Mouse (Mus musculus): ENCODE measurements around the gene Dtx3l. TPM values are rescaled to one million over a fixed set of nuclear protein-coding genes. Genes with fewer than 3 reads are reported as not detected.
A peak's percentile ranks its signal among the peaks of the same experiment; 100 is the strongest.

The Dtx3l gene
- polyA plus RNA-seq, 1 experiment from 2014 or later: 5.5 TPM

- ATAC-seq (replicated peaks; ENCODE audit: insufficient number of reproducible peaks, insufficient read depth, low FRiP score, low read depth): no peak
- 76% methylated on average over 7 of the region's 7 CpGs for WGBS
Measured at GRCm38 (mm10) chr16:35923546-35924198, 15.3 kb downstream of the Dtx3l start.

GRCm38 (mm10) chr16:35922301-35922895 is 16.6 kb downstream of the Dtx3l start:
- 58% methylated on average over 3 of the region's 3 CpGs for WGBS
- H3K36me3 ChIP-seq: no peaks in the 10 kb centered on the region

More at GRCm38 (mm10) chr16:35923546-35924198, 15.3 kb downstream of the Dtx3l start:
- Histone ChIP-seq H3K36me3 (no peaks in the 10 kb centered on the region), H3K9ac (no peak overlapping the region), H3K9me3 (replicated peaks) (no peaks in the 10 kb centered on the region), H3K4me2 (no peak overlapping the region), H3K27me3 (no peaks in the 10 kb centered on the region), H3K4me1 (replicated peaks) (no peaks in the 10 kb centered on the region), H3K27ac (no peak overlapping the region), H3K4me3 (no peak overlapping the region)

DNA sequence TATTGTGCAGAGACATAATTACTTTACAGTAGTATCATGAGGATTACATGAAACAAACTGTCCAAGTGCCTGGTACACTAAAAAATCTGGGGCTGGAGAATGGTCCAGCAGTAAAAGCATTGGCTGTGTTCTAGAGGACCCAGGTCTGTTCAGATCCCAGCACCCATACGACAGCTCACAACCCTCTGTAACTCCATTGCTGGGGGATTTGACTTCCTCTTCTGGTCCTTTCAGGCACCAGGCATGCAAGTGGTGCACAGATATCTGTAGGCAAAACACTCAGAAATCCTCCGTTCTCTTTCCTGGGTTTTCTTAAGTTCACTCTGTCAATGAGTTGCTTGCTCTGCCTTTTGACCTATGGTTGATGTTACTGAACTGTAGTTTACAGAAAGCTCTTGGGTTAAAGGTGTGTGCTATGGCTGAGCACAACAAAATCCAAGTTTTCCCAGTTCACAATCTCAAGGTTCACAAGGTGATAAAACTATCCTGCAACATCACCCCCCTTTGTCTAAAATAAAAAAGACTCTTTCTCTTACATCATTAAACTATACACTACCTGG is 17.2 kb downstream of the Dtx3l start:
- no peak overlapping the region for H3K9ac ChIP-seq
- no peaks in the 10 kb centered on the region for H3K9me3 ChIP-seq (replicated peaks)
- no peaks in the 10 kb centered on the region for H3K27me3 ChIP-seq
- H3K4me2 ChIP-seq: no peak overlapping the region
- no peaks in the 10 kb centered on the region for H3K36me3 ChIP-seq
- ATAC-seq (replicated peaks; ENCODE audit: insufficient number of reproducible peaks, insufficient read depth, low FRiP score, low read depth): no peak
- no peak overlapping the region for H3K27ac ChIP-seq
- no peak overlapping the region for H3K4me3 ChIP-seq
- H3K4me1 ChIP-seq (replicated peaks): no peaks in the 10 kb centered on the region
- 69% methylated on average over 2 of the region's 2 CpGs for WGBS

More at GRCm38 (mm10) chr16:35922301-35922895, 16.6 kb downstream of the Dtx3l start:
- Histone ChIP-seq H3K4me3 (no peak overlapping the region), H3K27ac (no peak overlapping the region), H3K9ac (no peak overlapping the region), H3K4me2 (no peak overlapping the region), H3K27me3 (no peaks in the 10 kb centered on the region), H3K9me3 (replicated peaks) (no peaks in the 10 kb centered on the region), H3K4me1 (replicated peaks) (no peaks in the 10 kb centered on the region)
- ATAC-seq (replicated peaks; ENCODE audit: insufficient number of reproducible peaks, insufficient read depth, low FRiP score, low read depth): no peak

DNA sequence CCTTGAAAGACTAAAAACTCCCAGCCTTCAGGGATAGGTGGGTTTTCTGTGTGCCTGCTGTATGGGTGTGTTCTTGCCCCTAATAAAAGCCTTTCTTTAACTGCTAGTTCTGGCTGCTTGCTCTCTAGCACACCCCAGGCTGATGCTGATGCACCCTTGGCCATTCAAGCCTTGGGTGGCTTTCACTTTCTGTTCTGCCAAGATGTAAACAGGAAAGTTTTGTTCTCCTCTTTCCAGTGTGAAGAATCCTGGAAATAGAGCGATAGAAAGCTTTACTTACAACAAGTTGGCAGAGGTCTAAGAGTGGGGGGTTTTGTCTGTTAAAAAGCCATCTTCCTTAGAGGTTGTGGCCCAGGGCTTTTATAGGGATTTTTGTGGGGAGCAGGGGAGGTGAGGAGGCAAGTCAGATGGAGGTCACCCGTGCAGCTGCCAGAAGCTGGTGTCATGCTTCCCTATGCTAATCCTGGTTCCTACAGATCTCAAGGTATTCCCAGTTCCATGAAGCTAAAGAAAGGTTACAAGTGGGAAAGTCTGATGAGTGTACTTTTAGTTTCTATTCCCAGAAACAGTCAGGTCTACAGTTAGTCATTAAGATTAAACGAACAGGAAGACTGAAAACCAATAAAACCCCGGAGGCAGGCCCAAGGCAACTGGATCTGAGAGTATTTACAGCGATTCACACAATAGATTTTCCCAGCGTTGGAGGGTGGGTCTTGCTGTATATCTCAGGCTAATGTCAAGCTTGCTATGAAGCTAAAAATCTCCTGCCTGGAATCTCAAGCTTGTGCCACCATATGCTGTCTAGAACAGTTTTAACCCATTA is 20.0 kb downstream of the Dtx3l start:
- Histone ChIP-seq H3K4me1 (replicated peaks) (peaks cover 9% of the 10 kb centered on the region; the same call in 1 of the 2 replicates), H3K9ac (no peak overlapping the region), H3K9me3 (replicated peaks) (no peaks in the 10 kb centered on the region), H3K4me3 (no peak overlapping the region), H3K27ac (no peak overlapping the region), H3K27me3 (no peaks in the 10 kb centered on the region), H3K4me2 (no peak overlapping the region), H3K36me3 (no peaks in the 10 kb centered on the region)
- WGBS: 76% methylated on average over 6 of the region's 6 CpGs
- no peak for ATAC-seq (replicated peaks; ENCODE audit: insufficient number of reproducible peaks, insufficient read depth, low FRiP score, low read depth)

DNA sequence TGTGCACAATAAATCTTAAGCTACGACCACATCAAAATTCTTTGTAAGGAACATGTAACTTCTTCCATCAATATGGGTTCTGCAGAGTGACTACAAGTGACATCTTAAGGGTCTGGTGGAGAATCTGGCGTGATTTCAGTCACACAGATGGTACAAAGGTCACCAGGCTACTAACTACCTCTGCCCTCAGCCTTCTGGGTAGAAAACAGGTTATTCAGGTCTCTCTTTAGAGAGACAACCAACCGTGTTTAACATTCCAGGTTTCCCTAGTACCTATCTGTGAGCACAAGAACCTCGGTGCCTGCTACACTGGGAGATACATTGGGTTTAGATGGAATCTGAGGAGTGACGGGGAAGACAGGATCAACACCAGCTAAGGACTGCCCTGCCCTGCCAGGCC is 24.6 kb downstream of the Dtx3l start:
- H3K4me1 ChIP-seq (replicated peaks): peaks cover 9% of the 10 kb centered on the region; the same call in 1 of the 2 replicates
- no peak overlapping the region for H3K4me2 ChIP-seq

GRCm38 (mm10) chr16:35913526-35913925 is 25.4 kb downstream of the Dtx3l start:
- no peak overlapping the region for H3K9ac ChIP-seq
- no peaks in the 10 kb centered on the region for H3K9me3 ChIP-seq (replicated peaks)
- H3K27ac ChIP-seq: no peak overlapping the region
- 58% methylated on average over 1 of the region's 1 CpGs for WGBS
- H3K4me1 ChIP-seq (replicated peaks): peaks cover 9% of the 10 kb centered on the region; the same call in 1 of the 2 replicates
- H3K4me2 ChIP-seq: no peak overlapping the region
- H3K4me3 ChIP-seq: no peak overlapping the region
- H3K36me3 ChIP-seq: no peaks in the 10 kb centered on the region
- no peaks in the 10 kb centered on the region for H3K27me3 ChIP-seq
- no peak for ATAC-seq (replicated peaks; ENCODE audit: insufficient number of reproducible peaks, insufficient read depth, low FRiP score, low read depth)

More for the DNA sequence above, 24.6 kb downstream of the Dtx3l start:
- no peak overlapping the region for H3K9ac ChIP-seq
- no peak overlapping the region for H3K4me3 ChIP-seq
- WGBS: 66% methylated on average over 5 of the region's 5 CpGs
- H3K9me3 ChIP-seq (replicated peaks): no peaks in the 10 kb centered on the region
- ATAC-seq (replicated peaks; ENCODE audit: insufficient number of reproducible peaks, insufficient read depth, low FRiP score, low read depth): no peak
- no peak overlapping the region for H3K27ac ChIP-seq
- H3K27me3 ChIP-seq: no peaks in the 10 kb centered on the region
- no peaks in the 10 kb centered on the region for H3K36me3 ChIP-seq

GRCm38 (mm10) chr16:35911449-35911848 is 27.5 kb downstream of the Dtx3l start:
- H3K4me3 ChIP-seq: no peak overlapping the region
- peaks cover 19% of the 10 kb centered on the region for H3K4me1 ChIP-seq (replicated peaks)
- ATAC-seq (replicated peaks; ENCODE audit: insufficient number of reproducible peaks, insufficient read depth, low FRiP score, low read depth): no peak
- no peak overlapping the region for H3K9ac ChIP-seq
- H3K9me3 ChIP-seq (replicated peaks): no peaks in the 10 kb centered on the region
- H3K36me3 ChIP-seq: no peaks in the 10 kb centered on the region
- H3K27ac ChIP-seq: no peak overlapping the region
- no peak overlapping the region for H3K4me2 ChIP-seq
- H3K27me3 ChIP-seq: no peaks in the 10 kb centered on the region
- 41% methylated on average over 3 of the region's 3 CpGs for WGBS

DNA sequence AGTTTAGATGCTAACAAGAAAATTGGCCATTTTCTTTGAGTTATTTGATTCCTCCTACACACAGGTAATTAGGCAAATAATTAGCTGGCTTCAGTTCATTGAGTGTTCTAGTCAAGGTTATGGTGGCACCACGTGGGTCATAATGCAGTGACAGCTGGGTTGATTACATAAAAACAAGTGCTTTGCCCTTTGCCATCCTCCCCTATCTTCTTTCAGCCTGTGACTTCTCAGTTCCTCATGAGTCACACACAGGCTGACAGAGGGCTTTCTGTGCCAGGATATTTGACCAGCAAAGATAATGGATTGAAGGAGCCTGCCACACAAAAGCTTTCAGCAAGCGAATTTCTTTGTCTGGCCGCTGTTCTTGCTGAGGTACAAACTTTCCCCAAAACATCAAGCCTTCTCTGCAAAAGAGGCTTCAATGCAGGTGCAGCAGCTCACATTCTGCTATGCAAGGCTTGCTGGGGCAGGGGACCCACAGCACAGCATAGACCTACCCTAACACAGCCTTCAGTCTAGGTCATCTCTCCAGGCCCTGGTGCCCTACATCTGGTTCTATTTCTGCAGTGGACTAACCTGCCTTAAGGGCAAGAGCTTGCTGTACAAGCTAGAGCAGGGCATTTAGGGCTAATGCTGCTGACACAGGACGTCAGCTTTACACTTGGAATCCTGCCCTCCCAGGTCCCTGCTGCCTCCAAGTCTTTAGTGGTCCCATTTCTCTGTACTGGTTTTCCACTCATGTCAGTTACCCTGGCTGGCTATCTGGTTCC is 31.3 kb downstream of the Dtx3l start:
- Histone ChIP-seq H3K36me3 (no peaks in the 10 kb centered on the region), H3K4me2 (no peak overlapping the region), H3K4me1 (replicated peaks) (peaks cover 9% of the 10 kb centered on the region), H3K27ac (peak overlapping the region; percentile 66), H3K4me3 (no peak overlapping the region), H3K27me3 (no peaks in the 10 kb centered on the region), H3K9ac (no peak overlapping the region), H3K9me3 (replicated peaks) (no peaks in the 10 kb centered on the region)
- no peak; the same call in 1 of the 2 replicates for ATAC-seq (replicated peaks; ENCODE audit: insufficient number of reproducible peaks, insufficient read depth, low FRiP score, low read depth)
- WGBS: 41% methylated on average over 4 of the region's 4 CpGs

DNA sequence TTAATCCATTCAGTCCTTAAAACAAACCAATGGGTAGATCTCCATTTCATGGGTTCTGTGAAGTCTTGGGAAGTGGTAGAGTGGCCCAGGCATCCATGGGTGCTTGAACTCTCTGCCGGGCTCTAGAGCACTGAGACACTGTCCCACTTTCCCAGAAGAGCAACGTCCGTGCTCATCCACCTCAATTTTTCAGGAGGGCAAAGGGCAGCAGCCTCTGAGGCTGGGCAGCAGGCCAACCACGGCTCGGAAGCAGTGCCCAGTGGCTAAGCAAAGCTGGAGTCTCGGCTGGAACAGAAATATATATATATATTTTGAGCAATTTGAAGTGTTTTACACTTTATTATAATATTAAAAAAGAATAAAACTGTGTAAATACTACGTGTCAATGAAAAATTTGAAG is 32.1 kb downstream of the Dtx3l start:
- no peak for ATAC-seq (replicated peaks; ENCODE audit: insufficient number of reproducible peaks, insufficient read depth, low FRiP score, low read depth)
- H3K4me3 ChIP-seq: no peak overlapping the region
- no peak overlapping the region for H3K9ac ChIP-seq
- H3K4me1 ChIP-seq (replicated peaks): peaks cover 9% of the 10 kb centered on the region
- no peaks in the 10 kb centered on the region for H3K9me3 ChIP-seq (replicated peaks)
- no peak overlapping the region for H3K27ac ChIP-seq
- H3K36me3 ChIP-seq: no peaks in the 10 kb centered on the region
- no peak overlapping the region for H3K4me2 ChIP-seq
- 72% methylated on average over 7 of the region's 7 CpGs for WGBS
- H3K27me3 ChIP-seq: no peaks in the 10 kb centered on the region

GRCm38 (mm10) chr16:35905819-35906485 is 33.0 kb downstream of the Dtx3l start:
- Histone ChIP-seq H3K27ac (no peak overlapping the region), H3K9me3 (replicated peaks) (no peaks in the 10 kb centered on the region), H3K36me3 (no peaks in the 10 kb centered on the region), H3K27me3 (no peaks in the 10 kb centered on the region), H3K4me1 (replicated peaks) (peaks cover 9% of the 10 kb centered on the region), H3K4me3 (no peak overlapping the region), H3K9ac (no peak overlapping the region), H3K4me2 (no peak overlapping the region)
- 66% methylated on average over 6 of the region's 6 CpGs for WGBS
- no peak for ATAC-seq (replicated peaks; ENCODE audit: insufficient number of reproducible peaks, insufficient read depth, low FRiP score, low read depth)
